Mouse (Mus musculus): ENCODE data around the gene AI182371.

The AI182371 gene

DNA sequence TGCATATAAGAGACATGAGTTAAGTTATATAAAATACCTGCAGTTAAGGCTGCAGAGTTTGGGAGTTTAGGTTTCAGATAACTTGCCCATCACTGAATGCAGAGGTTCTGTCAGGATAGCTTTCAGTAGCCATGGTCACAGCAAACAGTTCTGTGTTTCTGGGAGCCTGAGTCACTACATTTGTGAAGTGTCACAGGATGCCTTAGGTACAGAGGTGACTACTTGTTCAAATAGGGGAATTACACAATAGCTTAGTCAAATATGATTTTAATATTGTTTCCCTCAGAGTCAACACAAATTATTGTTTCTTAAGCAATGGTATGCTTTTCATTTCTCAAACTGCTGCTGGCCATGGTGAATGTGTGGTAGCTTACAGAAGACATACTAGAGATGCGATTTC lies 32.2 kb downstream of the AI182371 start:
- no peak for DNase-seq (ENCODE audit: low spot score in 2 of 2)

DNA sequence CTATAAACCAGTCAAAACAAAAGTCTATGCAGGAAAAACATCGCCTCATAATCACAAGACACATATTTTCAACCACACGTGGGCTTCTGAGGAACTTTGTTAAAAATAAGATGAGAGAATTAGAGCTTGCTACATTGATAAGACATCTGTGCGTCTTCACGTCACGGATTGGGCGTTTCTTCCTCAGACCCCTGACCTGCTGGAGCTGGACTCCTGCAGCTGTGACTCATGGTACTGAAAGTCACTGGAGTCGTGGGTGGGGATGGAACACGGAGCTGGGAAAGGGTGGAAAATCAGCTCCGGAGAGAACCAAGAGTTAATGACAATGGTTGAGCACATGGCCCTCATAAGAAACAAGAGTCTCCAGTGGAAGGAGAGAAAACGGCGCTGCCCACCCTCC lies 34.2 kb downstream of the AI182371 start:
- DNase-seq (ENCODE audit: low spot score in 2 of 2) = no peak

DNA sequence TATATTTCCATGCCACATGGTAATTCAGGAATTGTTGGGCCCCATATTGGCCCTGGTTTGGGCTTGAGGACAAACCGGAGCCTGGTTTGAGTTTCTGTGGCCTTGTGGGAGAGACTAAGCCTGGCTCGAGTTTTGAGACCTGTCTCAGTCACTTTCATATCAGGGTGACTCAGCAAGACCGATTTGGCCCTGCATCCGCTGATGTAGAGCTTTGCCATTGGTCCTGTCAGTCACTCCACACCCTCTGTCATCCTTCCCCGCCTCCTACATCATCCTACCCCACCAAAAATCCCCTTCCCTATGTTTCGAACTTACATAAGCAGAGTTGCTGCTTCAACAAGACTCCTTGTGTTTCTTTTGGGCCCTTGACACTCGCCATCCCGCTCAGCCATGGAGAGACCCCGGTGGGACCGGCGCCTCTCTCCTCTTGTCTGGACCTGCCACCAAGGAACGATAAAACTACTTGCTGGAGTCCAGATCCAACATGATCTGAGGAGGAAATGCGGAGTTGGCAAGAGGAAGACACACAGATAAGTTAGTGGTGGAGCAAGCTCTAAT lies 34.7 kb downstream of the AI182371 start:
- no peak for DNase-seq (ENCODE audit: low spot score in 2 of 2)

DNA sequence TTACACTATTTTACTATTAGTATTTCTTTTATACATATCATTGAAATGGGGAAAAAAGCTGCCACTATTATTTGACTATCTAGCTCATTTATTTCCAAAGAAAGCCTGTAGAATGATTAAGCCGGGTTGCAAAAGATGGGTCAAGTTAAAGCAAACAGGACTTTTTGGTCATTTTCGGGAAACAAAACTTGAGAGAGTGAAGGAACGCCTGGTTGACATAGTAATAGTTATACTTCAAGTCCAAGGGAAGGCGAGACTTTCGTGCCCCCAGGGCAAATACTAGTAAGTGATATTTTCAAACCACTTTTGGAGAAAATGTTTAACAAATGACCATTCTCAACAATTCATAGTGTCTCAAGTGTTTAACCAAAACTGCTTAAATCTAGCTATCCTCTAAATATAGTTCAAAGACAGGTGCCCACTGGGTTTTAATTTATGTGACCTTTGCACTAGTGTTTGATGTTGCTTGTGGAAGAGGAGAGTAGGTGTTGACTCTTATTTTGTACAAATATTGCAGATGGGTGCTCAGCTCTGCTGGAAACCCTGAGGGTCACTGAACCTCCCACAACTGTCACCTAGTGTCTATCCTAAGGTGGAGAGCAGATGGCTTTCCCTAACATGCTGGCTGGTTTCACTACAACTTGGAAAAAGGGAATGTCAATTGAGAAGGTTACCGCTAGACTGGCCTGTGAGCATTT lies 37.9 kb downstream of the AI182371 start:
- DNase-seq (ENCODE audit: low spot score in 2 of 2) = no peak

DNA sequence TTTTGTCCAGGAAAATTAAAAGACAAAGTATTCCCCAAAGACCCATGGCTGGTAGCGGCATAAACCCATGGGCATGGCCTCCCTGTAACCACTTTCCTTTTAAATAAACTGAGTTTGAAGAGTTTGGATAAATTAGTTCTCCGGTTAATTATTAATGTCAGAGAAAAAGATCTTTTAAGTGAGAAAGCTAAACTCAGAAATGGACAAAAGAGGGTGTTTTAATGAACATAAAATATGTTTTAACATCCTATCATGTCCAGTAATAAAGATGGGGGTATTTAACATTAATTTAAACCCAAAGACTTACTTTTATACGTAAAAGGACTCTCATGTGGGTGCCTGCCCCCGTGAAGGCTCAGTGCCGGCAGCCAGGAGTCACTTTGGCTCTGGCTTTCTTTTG lies 40.0 kb downstream of the AI182371 start, which contains the start of gene Hc:
TSS of gene Hc (minus strand) at position 101 of the 400 bp plus-strand sequence.
- DNase-seq (ENCODE audit: low spot score in 2 of 2) = no peak

DNA sequence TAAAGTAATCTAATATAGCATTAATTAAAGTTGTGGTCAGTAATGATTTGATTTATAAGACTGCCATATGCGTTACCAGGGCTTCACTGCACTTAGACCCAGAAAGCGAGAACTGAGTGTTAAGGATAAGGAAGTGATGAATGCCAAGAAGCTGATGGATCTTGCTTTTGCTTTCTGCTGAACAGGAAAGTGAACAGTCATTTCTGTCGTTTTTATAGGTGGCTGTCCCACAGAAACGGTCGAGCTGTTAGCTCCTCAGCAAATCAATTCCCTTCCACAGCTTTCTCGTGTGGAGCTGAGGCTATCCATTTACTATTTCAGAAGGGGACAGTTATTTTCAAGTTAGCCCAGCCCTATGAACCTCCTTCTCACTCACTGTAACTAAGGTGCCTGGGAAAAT lies 40.4 kb downstream of the AI182371 start:
- no peak for DNase-seq (ENCODE audit: low spot score in 2 of 2)

DNA sequence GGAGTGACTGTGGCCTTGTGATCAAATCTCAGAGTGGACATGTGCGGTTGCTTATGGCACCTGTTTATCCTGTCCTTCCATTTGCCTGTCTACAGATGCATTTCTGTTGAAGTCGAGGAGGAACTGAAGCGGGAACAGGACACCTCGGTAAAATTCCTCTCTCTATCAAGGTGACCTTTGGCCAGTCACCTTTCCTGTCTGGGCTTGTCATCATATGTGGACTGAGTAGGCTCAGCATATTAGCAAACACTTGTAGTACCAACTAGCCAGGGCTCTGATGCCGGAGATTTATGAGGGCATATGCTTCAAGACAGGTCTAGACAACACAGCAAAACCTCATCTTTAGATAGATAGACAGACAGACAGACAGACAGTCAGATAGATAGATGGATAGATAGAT lies 41.1 kb downstream of the AI182371 start:
- DNase-seq (ENCODE audit: low spot score in 2 of 2) = no peak

DNA sequence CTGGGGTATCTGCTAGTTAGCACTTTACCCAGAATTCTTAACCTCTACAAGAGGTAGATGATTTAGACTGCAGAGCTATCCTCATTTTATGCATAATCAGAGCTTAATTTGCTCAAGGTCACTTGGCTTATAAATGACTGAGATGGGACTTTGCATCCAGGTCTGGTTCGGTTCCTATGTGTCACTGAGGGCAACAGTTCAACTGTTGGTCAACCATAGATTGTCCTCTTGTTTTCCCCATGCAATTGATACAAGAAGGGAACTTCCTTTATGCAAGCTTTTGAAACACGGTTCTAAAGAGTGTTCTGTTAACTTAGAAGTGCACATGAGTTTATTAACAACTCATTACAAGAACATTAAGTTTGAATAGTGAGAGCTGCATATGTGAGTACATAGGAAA lies 43.0 kb downstream of the AI182371 start:
- no peak for DNase-seq (ENCODE audit: low spot score in 2 of 2)

DNA sequence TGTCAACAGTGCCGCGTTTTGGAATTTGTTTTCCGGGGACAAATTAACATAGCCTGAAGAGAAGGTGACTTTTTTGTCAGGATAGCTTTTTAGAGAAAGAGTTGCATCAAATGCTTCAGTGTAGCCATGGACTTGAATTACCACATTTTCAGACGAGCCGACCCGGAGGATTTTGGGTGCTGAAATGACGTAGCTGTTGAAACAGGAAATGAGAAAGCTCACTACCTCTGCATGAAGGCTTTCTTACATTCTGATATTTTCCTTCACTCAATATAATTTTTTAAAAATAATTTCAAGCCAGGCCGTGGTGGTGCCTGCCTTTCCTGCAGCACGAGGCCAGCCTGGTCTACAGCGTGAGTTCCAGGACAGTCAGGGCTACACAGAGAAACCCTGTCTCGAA lies 44.1 kb downstream of the AI182371 start:
- no peak for DNase-seq (ENCODE audit: low spot score in 2 of 2)

DNA sequence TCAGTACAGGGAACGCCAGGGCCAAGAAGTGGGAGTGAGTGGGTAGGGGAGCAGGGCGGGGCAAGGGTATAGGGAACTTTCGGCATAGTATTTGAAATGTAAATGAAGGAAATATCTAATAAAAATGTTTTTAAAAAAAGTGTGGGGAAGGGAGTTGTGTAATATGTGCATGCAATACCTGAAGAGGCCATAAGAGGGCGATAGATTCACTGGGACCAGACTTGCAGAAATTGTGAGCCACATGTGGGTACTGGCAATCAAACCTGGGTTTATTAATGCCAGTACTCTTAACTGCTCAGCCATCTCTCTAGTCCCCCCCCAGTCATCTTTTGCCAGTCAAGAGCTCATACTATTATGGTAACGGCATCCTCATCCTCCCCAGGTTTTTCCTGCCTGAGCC lies 52.5 kb downstream of the AI182371 start:
- no peak for DNase-seq (ENCODE audit: low spot score in 2 of 2)

DNA sequence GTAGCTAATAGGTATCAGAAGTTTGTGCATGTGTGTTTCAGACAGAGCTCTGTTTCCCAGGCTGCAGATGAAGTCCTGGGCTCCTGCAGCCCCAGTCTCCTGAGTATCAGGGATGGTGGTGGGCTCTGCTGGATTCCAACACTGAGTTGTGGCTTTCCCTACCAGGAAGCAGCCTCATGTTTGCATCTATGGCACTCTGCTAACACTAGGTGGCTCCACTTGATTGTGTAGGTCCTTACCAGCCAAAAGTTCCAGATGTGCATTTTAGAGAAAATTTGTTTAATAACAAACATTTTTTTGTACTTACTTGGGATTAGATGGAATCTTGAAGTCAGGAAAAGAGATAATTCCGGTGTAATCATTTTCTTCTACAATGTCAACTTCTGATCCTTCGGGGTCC lies 56.4 kb downstream of the AI182371 start:
- peak in 1 of 2 experiments; percentile 37 for DNase-seq (ENCODE audit: low spot score in 2 of 2)

DNA sequence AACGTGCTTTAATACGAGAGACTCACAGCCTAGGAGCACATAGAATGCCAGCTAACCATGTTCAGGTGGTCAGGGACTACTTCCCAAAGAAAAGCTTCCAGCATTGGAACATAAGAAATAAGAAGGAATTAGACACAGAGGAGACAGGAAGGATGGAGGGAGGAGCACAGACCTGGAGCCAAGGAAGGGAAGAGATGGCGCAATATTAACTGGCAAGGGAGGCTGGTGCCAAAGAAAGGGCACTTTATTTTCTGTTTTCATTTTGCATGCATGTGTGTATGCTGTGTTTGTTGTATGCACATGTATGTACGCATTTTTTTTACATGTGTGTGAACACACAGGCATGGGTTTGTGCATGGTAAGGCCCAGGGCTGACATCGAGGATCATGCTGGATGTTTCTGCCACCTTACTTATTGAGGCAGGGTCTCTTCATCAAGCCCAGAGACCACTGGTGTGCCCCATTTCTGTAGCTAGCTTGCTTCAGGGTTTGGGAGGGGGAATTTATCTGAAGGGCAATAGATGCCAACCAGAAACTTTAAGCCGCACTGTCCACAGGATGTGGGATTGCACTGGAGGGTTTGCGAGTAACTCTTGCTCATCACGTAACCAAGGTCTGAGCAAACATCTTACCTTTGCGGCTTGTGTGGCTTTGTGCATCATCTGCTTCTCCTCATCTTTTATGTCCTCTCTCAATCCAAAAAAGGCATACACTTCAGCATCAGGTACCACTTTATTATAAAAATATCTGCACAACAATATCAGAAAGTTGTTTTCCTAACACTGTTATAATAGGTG lies 62.6 kb downstream of the AI182371 start:
- no peak for DNase-seq (ENCODE audit: low spot score in 2 of 2)

Data from right cerebral cortex, postnatal 10 days (tissue).